15 mouse cellular contexts compared by ENCODE assay signal in genomic region chr12:94217906-94218305, GRCm38 (mm10).
DNase-seq lines count a peak whose midpoint lies in the region; ATAC-seq and TF ChIP-seq lines count a peak whose summit lies in the region.
"Had no signal": no experiment of that assay in that cellular context is flagged by ENCODE, and none has a peak within 500 bp of the region (broad histone marks: within the 10 kb centered on the region; RNA-seq: fewer than 3 reads in every experiment).

No protein-coding gene starts in this region.

- H3K4me2 ChIP-seq in heart, embryonic 13.5 days: peak overlapping the region; percentile 4; the same call in 1 of the 2 replicates
- H3K4me2 ChIP-seq in myocyte (ENCODE audit: low read depth): peak overlapping the region; percentile 30
- H3K4me2 ChIP-seq: embryonic facial prominence, embryonic 13.5 days; limb, embryonic 15.5 days had no signal

- peak; percentile 3 for DNase-seq in left cerebral cortex, postnatal 4 days
- DNase-seq in left cerebral cortex, postnatal 14 days (ENCODE audit: low spot score in 2 of 2): no peak
- peak; percentile 29 for DNase-seq in gastrocnemius, adult 2 months
- DNase-seq in kidney, postnatal 10 days: no peak
- DNase-seq in ovary, postnatal 36 days (ENCODE audit: low spot score): no peak
- no peak for DNase-seq in adrenal gland, adult 18-20 months (ENCODE audit: low spot score in 2 of 2)
- DNase-seq: cerebellum, adult 18-20 months; lung, adult 2 months had no signal

- no peak overlapping the region for H3K4me3 ChIP-seq in gastrocnemius, adult 2 months
- H3K4me3 ChIP-seq in heart, embryonic 13.5 days: no peak overlapping the region
- H3K4me3 ChIP-seq in myocyte: no peak overlapping the region
- H3K4me3 ChIP-seq: embryonic facial prominence, embryonic 13.5 days; limb, embryonic 15.5 days had no signal

- ATAC-seq in heart, embryonic 13.5 days (ENCODE audit: extremely low read depth, insufficient number of reproducible peaks, low FRiP score, low TSS enrichment): no peak
- ATAC-seq: activated CD4-positive, CD25-positive, alpha-beta regulatory T cell, adult 4 months; CD4-positive, CD25-positive, alpha-beta regulatory T cell, adult 4 months had no signal

- no peak overlapping the region for H3ac ChIP-seq in myocyte (ENCODE audit: control insufficient read depth, insufficient read length)

- intact Hi-C loops in left cerebral cortex, postnatal 4 days (cut with DNase I): no loop called here
- intact Hi-C loops in left cerebral cortex, postnatal 14 days (cut with DNase I): no loop called here
- intact Hi-C loops in gastrocnemius, adult 2 months (cut with DNase I): no loop called here

- no peaks in the 10 kb centered on the region for H3K27me3 ChIP-seq in heart, embryonic 13.5 days (replicated peaks)
- no peaks in the 10 kb centered on the region for H3K27me3 ChIP-seq in myocyte (ENCODE audit: control insufficient read depth, insufficient read depth, insufficient read length)
- H3K27me3 ChIP-seq: embryonic facial prominence, embryonic 13.5 days; limb, embryonic 15.5 days had no signal

- TF ChIP-seq POLR2A in myocyte (IDR thresholded peaks at IDR 0.05; ENCODE audit: insufficient read length, low read depth): no peak

- no peaks in the 10 kb centered on the region for H3K79me2 ChIP-seq in myocyte (ENCODE audit: control insufficient read depth, insufficient read depth)

- H3K9me3 ChIP-seq in heart, embryonic 13.5 days: no peaks in the 10 kb centered on the region
- H3K9me3 ChIP-seq: embryonic facial prominence, embryonic 13.5 days; limb, embryonic 15.5 days had no signal

- WGBS in heart, embryonic 13.5 days: 40% methylated on average over 4 of the region's 4 CpGs

- H3K9ac ChIP-seq in heart, embryonic 13.5 days: no peak overlapping the region
- H3K9ac ChIP-seq: embryonic facial prominence, embryonic 13.5 days; limb, embryonic 15.5 days had no signal

- peaks cover 13% of the 10 kb centered on the region for H3K4me1 ChIP-seq in heart, embryonic 13.5 days
- H3K4me1 ChIP-seq: limb, embryonic 15.5 days had no signal

- TF ChIP-seq CTCF in gastrocnemius, adult 2 months (IDR thresholded peaks at IDR 0.05): no peak

- no peak overlapping the region for H3K27ac ChIP-seq in gastrocnemius, adult 2 months
- peak overlapping the region; percentile 77 for H3K27ac ChIP-seq in heart, embryonic 13.5 days (replicated peaks)
- H3K27ac ChIP-seq: embryonic facial prominence, embryonic 13.5 days; kidney, postnatal 0 days; limb, embryonic 15.5 days had no signal

- H3K36me3 ChIP-seq in heart, embryonic 13.5 days: no peaks in the 10 kb centered on the region
- no peaks in the 10 kb centered on the region for H3K36me3 ChIP-seq in myocyte (ENCODE audit: control insufficient read depth, insufficient read depth)
- H3K36me3 ChIP-seq: embryonic facial prominence, embryonic 13.5 days; limb, embryonic 15.5 days had no signal

TF ChIP-seq in myocyte, 11 proteins besides CTCF, POLR2A, EP300 and RAD21:
- TF ChIP-seq MYOD1 (IDR thresholded peaks at IDR 0.05; ENCODE audit: control insufficient read depth in 1 of 3, insufficient read length in 2 of 3, low read depth in 2 of 3) (peak in 2 of 3 experiments; percentile 24 to 35), USF1 (IDR thresholded peaks at IDR 0.05; ENCODE audit: low read depth) (no peak), MAX (IDR thresholded peaks at IDR 0.05; ENCODE audit: low read depth) (no peak), CEBPB (IDR thresholded peaks at IDR 0.05; ENCODE audit: insufficient read depth, poor library complexity, severe bottlenecking) (no peak), MYOG (IDR thresholded peaks at IDR 0.05; ENCODE audit: control insufficient read depth in 1 of 3, insufficient read depth in 1 of 3, insufficient read length in 2 of 3, low read depth in 2 of 3) (peak in 1 of 3 experiments; percentile 15)
TF ChIP-seq in myocyte: peak in this region for 2.

Comparison
In these comparisons a context has a peak if more than half of its experiments do, and no peak if none do; other contexts are left out.
1. DNase-seq: peak in left cerebral cortex, postnatal 4 days (single experiment) and gastrocnemius, adult 2 months (single experiment); none in left cerebral cortex, postnatal 14 days (0 of 2), kidney, postnatal 10 days (single experiment), ovary, postnatal 36 days (single experiment) and adrenal gland, adult 18-20 months (0 of 2).